Mouse (Mus musculus): ENCODE measurements at regions not wholly inside any gene's neighbourhood (a gene's known extent, or its start where the extent isn't known, plus 50 kb on each side); places are given as distances from the start of the nearest gene placed in this dataset.

DNA sequence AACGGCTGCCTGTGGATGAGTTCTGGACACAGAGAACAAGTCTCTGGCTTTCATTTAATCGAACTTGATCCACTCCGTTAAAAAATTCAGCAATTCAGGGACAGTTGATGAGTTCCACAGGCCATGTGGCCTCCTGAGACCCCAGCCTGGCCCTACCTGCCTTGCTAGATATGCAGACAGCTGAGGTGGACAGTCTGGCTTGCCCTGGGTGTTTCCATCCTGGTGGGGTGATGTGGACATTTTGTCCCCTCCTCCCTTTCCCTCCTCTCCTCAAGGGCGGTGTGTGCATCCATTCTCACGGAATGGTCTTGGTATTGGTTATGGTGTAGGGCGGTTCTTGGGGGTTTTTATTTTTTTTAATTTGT, 80.1 kb downstream of the Vcpkmt start:
- no peak for TF ChIP-seq TAL1 (IDR thresholded peaks at IDR 0.05; ENCODE audit: low read length)
- TF ChIP-seq GATA1 (IDR thresholded peaks at IDR 0.05; ENCODE audit: low read length): no peak
